Mouse (Mus musculus): Measurements from ENCODE around the gene Usp48. TPM values are rescaled to one million over a fixed set of nuclear protein-coding genes. Genes with fewer than 3 reads are reported as not detected.

Gene Usp48
- polyA plus RNA-seq, 1 experiment from 2014 or later, result 55.7 TPM

GRCm38 (mm10) chr4:137684830-137685343, 91.3 kb downstream of the Usp48 start:
- H3K4me1 ChIP-seq (ENCODE audit: control insufficient read depth, insufficient read depth, low read depth, low read length), result peaks cover 26% of the 10 kb centered on the region
- WGBS, result 44% methylated on average over 9 of the region's 9 CpGs
- H3K9ac ChIP-seq (ENCODE audit: low read depth, low read length), result no peak overlapping the region
- H3K36me3 ChIP-seq (ENCODE audit: control insufficient read depth, insufficient read depth, low read length), result no peaks in the 10 kb centered on the region
- H3K9me3 ChIP-seq (ENCODE audit: control insufficient read depth, low read length), result no peaks in the 10 kb centered on the region
- no peaks in the 10 kb centered on the region for H3K27me3 ChIP-seq (replicated peaks; ENCODE audit: control insufficient read depth, insufficient read depth, low read length)
- no peak overlapping the region for H3K27ac ChIP-seq (ENCODE audit: low read depth, low read length)
- no peak overlapping the region for H3K4me2 ChIP-seq (ENCODE audit: low read length)
- H3K4me3 ChIP-seq (ENCODE audit: low read length), result no peak overlapping the region
- no peak for ATAC-seq

GRCm38 (mm10) chr4:137686303-137686702, 92.7 kb downstream of the Usp48 start:
- ATAC-seq, result no peak

GRCm38 (mm10) chr4:137687234-137687825, 93.8 kb downstream of the Usp48 start:
- no peak overlapping the region for H3K4me3 ChIP-seq (ENCODE audit: low read length)

More at GRCm38 (mm10) chr4:137686303-137686702, 92.7 kb downstream of the Usp48 start:
- H3K36me3 ChIP-seq (ENCODE audit: control insufficient read depth, insufficient read depth, low read length), result no peaks in the 10 kb centered on the region
- no peak overlapping the region for H3K9ac ChIP-seq (ENCODE audit: low read depth, low read length)
- H3K4me3 ChIP-seq (ENCODE audit: low read length), result no peak overlapping the region
- WGBS, result 31% methylated on average over 5 of the region's 5 CpGs
- no peaks in the 10 kb centered on the region for H3K27me3 ChIP-seq (replicated peaks; ENCODE audit: control insufficient read depth, insufficient read depth, low read length)
- H3K4me2 ChIP-seq (ENCODE audit: low read length), result no peak overlapping the region
- no peaks in the 10 kb centered on the region for H3K9me3 ChIP-seq (ENCODE audit: control insufficient read depth, low read length)
- no peak overlapping the region; the same call in 1 of the 2 replicates for H3K27ac ChIP-seq (ENCODE audit: low read depth, low read length)
- H3K4me1 ChIP-seq (ENCODE audit: control insufficient read depth, insufficient read depth, low read depth, low read length), result peaks cover 15% of the 10 kb centered on the region

DNA sequence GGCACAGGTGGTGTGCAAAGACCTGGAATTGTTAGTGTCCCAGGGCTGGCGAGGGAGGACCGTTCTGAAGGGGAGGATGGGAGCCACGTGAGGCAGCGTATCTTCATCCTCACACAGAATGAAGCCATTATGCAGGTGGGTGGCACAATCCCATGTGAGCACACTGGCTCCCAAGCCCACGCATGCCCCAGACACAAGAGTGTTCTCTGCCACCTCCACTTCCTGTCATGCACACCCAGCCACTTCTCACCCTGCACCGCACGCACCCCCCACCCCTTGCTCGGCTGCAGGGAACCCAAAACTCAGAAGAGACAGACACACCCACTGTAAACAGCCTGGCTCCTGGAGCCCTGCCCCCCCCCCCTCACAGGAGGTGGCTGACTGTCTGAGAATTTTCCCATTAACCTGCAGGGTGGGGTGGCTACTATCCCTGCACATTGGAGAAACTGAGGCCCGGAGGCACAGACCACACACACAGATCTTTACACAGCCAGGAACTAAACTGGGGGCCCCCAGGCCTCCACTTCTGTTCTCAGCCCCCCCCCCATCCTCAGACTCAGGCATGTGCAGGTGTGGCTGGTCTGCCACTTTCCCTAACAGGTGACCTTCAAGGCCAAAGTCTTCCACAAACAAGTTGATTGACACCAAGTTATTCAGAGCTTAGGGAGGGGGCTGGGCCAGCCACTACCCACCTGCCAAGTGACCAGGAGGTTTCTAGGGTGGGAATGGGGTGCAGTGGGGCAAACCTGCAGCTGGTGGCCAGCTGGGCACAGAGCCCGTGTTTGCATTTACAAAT, 98.8 kb downstream of the Usp48 start:
- H3K9ac ChIP-seq (ENCODE audit: low read depth, low read length), result no peak overlapping the region
- no peak overlapping the region for H3K4me3 ChIP-seq (ENCODE audit: low read length)
- WGBS, result 83% methylated on average over 10 of the region's 10 CpGs
- peaks cover 5% of the 10 kb centered on the region for H3K4me1 ChIP-seq (ENCODE audit: control insufficient read depth, insufficient read depth, low read depth, low read length)
- H3K27ac ChIP-seq (ENCODE audit: low read depth, low read length), result no peak overlapping the region
- H3K9me3 ChIP-seq (ENCODE audit: control insufficient read depth, low read length), result no peaks in the 10 kb centered on the region
- no peaks in the 10 kb centered on the region for H3K36me3 ChIP-seq (ENCODE audit: control insufficient read depth, insufficient read depth, low read length)
- no peaks in the 10 kb centered on the region for H3K27me3 ChIP-seq (replicated peaks; ENCODE audit: control insufficient read depth, insufficient read depth, low read length)
- H3K4me2 ChIP-seq (ENCODE audit: low read length), result no peak overlapping the region
- no peak for ATAC-seq

More at GRCm38 (mm10) chr4:137687234-137687825, 93.8 kb downstream of the Usp48 start:
- WGBS, result 78% methylated on average over 14 of the region's 14 CpGs
- Histone ChIP-seq H3K9me3 (ENCODE audit: control insufficient read depth, low read length) (no peaks in the 10 kb centered on the region), H3K4me1 (ENCODE audit: control insufficient read depth, insufficient read depth, low read depth, low read length) (peaks cover 6% of the 10 kb centered on the region), H3K27me3 (replicated peaks; ENCODE audit: control insufficient read depth, insufficient read depth, low read length) (no peaks in the 10 kb centered on the region), H3K9ac (ENCODE audit: low read depth, low read length) (no peak overlapping the region), H3K36me3 (ENCODE audit: control insufficient read depth, insufficient read depth, low read length) (no peaks in the 10 kb centered on the region), H3K27ac (ENCODE audit: low read depth, low read length) (no peak overlapping the region), H3K4me2 (ENCODE audit: low read length) (no peak overlapping the region)
- no peak for ATAC-seq

DNA sequence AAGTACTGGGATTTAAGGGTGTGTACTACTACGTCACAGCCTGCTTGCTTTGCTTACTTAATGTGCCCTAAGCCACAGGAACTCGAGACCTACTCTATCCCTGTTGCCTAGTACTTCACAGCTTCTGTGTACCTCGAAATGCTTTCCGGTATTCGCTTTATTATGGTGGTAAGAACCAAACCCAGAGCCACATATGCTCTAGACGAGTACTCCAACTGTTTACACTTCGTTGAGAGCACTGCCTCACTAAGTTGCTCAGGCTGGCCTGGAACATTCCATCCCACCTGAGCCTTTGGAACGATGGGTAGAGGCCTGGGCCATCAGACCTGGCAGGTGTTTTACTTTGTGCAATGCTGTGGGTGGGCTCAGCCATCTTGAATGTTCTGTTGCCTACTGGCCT, 101.7 kb downstream of the Usp48 start:
- H3K36me3 ChIP-seq (ENCODE audit: control insufficient read depth, insufficient read depth, low read length), result no peaks in the 10 kb centered on the region
- WGBS, result 82% methylated on average over 8 of the region's 8 CpGs
- no peak for ATAC-seq
- H3K27me3 ChIP-seq (replicated peaks; ENCODE audit: control insufficient read depth, insufficient read depth, low read length), result no peaks in the 10 kb centered on the region
- H3K9ac ChIP-seq (ENCODE audit: low read depth, low read length), result no peak overlapping the region
- no peaks in the 10 kb centered on the region for H3K9me3 ChIP-seq (ENCODE audit: control insufficient read depth, low read length)
- no peak overlapping the region for H3K4me3 ChIP-seq (ENCODE audit: low read length)
- peaks cover 24% of the 10 kb centered on the region for H3K4me1 ChIP-seq (ENCODE audit: control insufficient read depth, insufficient read depth, low read depth, low read length)
- no peak overlapping the region for H3K4me2 ChIP-seq (ENCODE audit: low read length)
- 0 out of 2 replicates have a peak overlapping the region, but pooled peaks have one; percentile 44 for H3K27ac ChIP-seq (ENCODE audit: low read depth, low read length)

- H3K4me3 ChIP-seq (ENCODE audit: low read length), result no peak overlapping the region
- H3K9ac ChIP-seq (ENCODE audit: low read depth, low read length), result no peak overlapping the region
- no peaks in the 10 kb centered on the region for H3K9me3 ChIP-seq (ENCODE audit: control insufficient read depth, low read length)
- H3K27me3 ChIP-seq (replicated peaks; ENCODE audit: control insufficient read depth, insufficient read depth, low read length), result no peaks in the 10 kb centered on the region
- no peak for ATAC-seq
- H3K4me2 ChIP-seq (ENCODE audit: low read length), result no peak overlapping the region
- H3K27ac ChIP-seq (ENCODE audit: low read depth, low read length), result peak overlapping the region; percentile 44; the same call in 1 of the 2 replicates
- 26% methylated on average over 4 of the region's 4 CpGs for WGBS
- peaks cover 24% of the 10 kb centered on the region for H3K4me1 ChIP-seq (ENCODE audit: control insufficient read depth, insufficient read depth, low read depth, low read length)
- no peaks in the 10 kb centered on the region for H3K36me3 ChIP-seq (ENCODE audit: control insufficient read depth, insufficient read depth, low read length)
These were observed 102.3 kb downstream of the Usp48 start for GRCm38 (mm10) chr4:137695900-137696299.

GRCm38 (mm10) chr4:137697156-137697885, 103.8 kb downstream of the Usp48 start:
- H3K27me3 ChIP-seq (replicated peaks; ENCODE audit: control insufficient read depth, insufficient read depth, low read length), result no peaks in the 10 kb centered on the region
- no peak overlapping the region for H3K27ac ChIP-seq (ENCODE audit: low read depth, low read length)
- no peak overlapping the region for H3K9ac ChIP-seq (ENCODE audit: low read depth, low read length)
- H3K4me1 ChIP-seq (ENCODE audit: control insufficient read depth, insufficient read depth, low read depth, low read length), result peaks cover 24% of the 10 kb centered on the region
- ATAC-seq, result peak; percentile 34; the same call in 1 of the 2 replicates
- no peak overlapping the region for H3K4me2 ChIP-seq (ENCODE audit: low read length)
- no peak overlapping the region for H3K4me3 ChIP-seq (ENCODE audit: low read length)
- 70% methylated on average over 13 of the region's 13 CpGs for WGBS
- no peaks in the 10 kb centered on the region for H3K9me3 ChIP-seq (ENCODE audit: control insufficient read depth, low read length)
- no peaks in the 10 kb centered on the region for H3K36me3 ChIP-seq (ENCODE audit: control insufficient read depth, insufficient read depth, low read length)

GRCm38 (mm10) chr4:137698076-137698985, 104.8 kb downstream of the Usp48 start:
- H3K9ac ChIP-seq (ENCODE audit: low read depth, low read length), result no peak overlapping the region
- no peaks in the 10 kb centered on the region for H3K9me3 ChIP-seq (ENCODE audit: control insufficient read depth, low read length)
- peak; percentile 52 for ATAC-seq
- no peaks in the 10 kb centered on the region for H3K27me3 ChIP-seq (replicated peaks; ENCODE audit: control insufficient read depth, insufficient read depth, low read length)
- peaks cover 24% of the 10 kb centered on the region for H3K4me1 ChIP-seq (ENCODE audit: control insufficient read depth, insufficient read depth, low read depth, low read length)
- 60% methylated on average over 7 of the region's 7 CpGs for WGBS
- no peak overlapping the region for H3K27ac ChIP-seq (ENCODE audit: low read depth, low read length)
- H3K36me3 ChIP-seq (ENCODE audit: control insufficient read depth, insufficient read depth, low read length), result no peaks in the 10 kb centered on the region
- no peak overlapping the region for H3K4me2 ChIP-seq (ENCODE audit: low read length)
- H3K4me3 ChIP-seq (ENCODE audit: low read length), result no peak overlapping the region

Data from hindbrain, embryonic 16.5 days (tissue).